ENCODE assay signal across 23 mouse cellular contexts in the genomic region with DNA sequence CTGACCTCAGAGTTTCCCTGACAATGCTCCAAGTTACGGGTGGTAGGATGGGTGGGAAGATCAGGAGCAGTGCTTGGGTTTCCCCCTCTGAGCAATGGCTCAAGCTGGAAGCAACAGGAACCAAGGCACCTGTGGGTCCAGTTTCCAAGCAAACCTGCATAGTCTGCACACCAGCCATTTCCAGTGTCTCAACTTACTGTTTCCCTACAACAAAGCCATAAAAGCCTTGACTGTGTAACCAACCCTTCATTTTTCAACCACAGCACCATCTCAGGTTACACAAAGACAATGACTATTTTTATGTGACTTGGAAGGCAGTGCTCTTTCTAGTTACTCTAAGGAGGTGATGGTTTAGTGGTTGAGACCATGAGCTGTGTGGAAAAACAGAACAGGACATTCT.
"Had no signal": no experiment of that assay in that cellular context is flagged by ENCODE, and none has a peak within 500 bp of the region (broad histone marks: within the 10 kb centered on the region; RNA-seq: fewer than 3 reads in every experiment).

No protein-coding gene starts in this region.

- ATAC-seq: hindbrain, postnatal 0 days; intestine, embryonic 16.5 days; liver, embryonic 12.5 days had no signal

- H3K9ac ChIP-seq: heart, embryonic 13.5 days; heart, embryonic 15.5 days; hindbrain, embryonic 13.5 days; hindbrain, embryonic 15.5 days; limb, embryonic 13.5 days; limb, embryonic 15.5 days; liver, embryonic 12.5 days; liver, embryonic 14.5 days had no signal

- H3K4me1 ChIP-seq: heart, embryonic 13.5 days; heart, embryonic 15.5 days; hindbrain, embryonic 13.5 days; hindbrain, embryonic 15.5 days; limb, embryonic 15.5 days; liver, embryonic 12.5 days had no signal

- H3K4me2 ChIP-seq: heart, embryonic 11.5 days; heart, embryonic 13.5 days; heart, embryonic 15.5 days; hindbrain, embryonic 13.5 days; hindbrain, embryonic 15.5 days; limb, embryonic 13.5 days; limb, embryonic 15.5 days; liver, embryonic 12.5 days had no signal

- H3K36me3 ChIP-seq: heart, embryonic 13.5 days; heart, embryonic 15.5 days; hindbrain, embryonic 13.5 days; hindbrain, embryonic 15.5 days; limb, embryonic 13.5 days; limb, embryonic 15.5 days; liver, embryonic 12.5 days had no signal

- H3K27me3 ChIP-seq: heart, embryonic 13.5 days; heart, embryonic 15.5 days; hindbrain, embryonic 13.5 days; hindbrain, embryonic 15.5 days; limb, embryonic 13.5 days; limb, embryonic 15.5 days; liver, embryonic 12.5 days had no signal

- H3K27ac ChIP-seq: heart, adult 2 months; heart, embryonic 13.5 days; heart, embryonic 15.5 days; hindbrain, embryonic 13.5 days; hindbrain, embryonic 15.5 days; hindbrain, postnatal 0 days; limb, embryonic 13.5 days; limb, embryonic 15.5 days; liver, embryonic 12.5 days; liver, embryonic 14.5 days had no signal

- DNase-seq: gastrocnemius, postnatal 14 days; gastrocnemius, postnatal 36 days; heart, adult 11 months; heart, adult 2 months; heart, postnatal 14 days; heart, postnatal 36 days; kidney, adult 11 months; kidney, adult 2 months; kidney, postnatal 10 days; layer of hippocampus, adult 9-11 months; layer of hippocampus, postnatal 36 days; left cerebral cortex, postnatal 4 days had no signal

- H3K4me3 ChIP-seq: heart, adult 2 months; heart, embryonic 13.5 days; heart, embryonic 15.5 days; hindbrain, embryonic 13.5 days; hindbrain, embryonic 15.5 days; limb, embryonic 13.5 days; limb, embryonic 15.5 days; liver, embryonic 12.5 days had no signal

- H3K9me3 ChIP-seq: heart, embryonic 13.5 days; heart, embryonic 15.5 days; hindbrain, embryonic 13.5 days; hindbrain, embryonic 15.5 days; limb, embryonic 13.5 days; limb, embryonic 15.5 days; liver, embryonic 12.5 days had no signal
